Mouse (Mus musculus) thymus, adult 2 months (tissue): ENCODE results near the gene Cyp2u1.

Experiments
- CTCF ChIP-seq: fragments of 200-500 bp; IDR thresholded peaks from 2 replicates; pipeline ENCODE4 v1.5.1; 2012; ENCODE audit warnings: mild to moderate bottlenecking, control low read depth, low read length, moderate library complexity, borderline replicate concordance; ENCODE audit not compliant: control insufficient read depth, poor library complexity, insufficient read depth; ENCODE audit errors: extremely low read depth
- POLR2A ChIP-seq: fragments of 200-500 bp; IDR thresholded peaks from 2 replicates; pipeline ENCODE4 v1.6.1; 2012; ENCODE audit warnings: mild to moderate bottlenecking, low read length, control low read depth, moderate library complexity; ENCODE audit not compliant: control insufficient read depth, poor library complexity, insufficient read depth; ENCODE audit errors: extremely low read depth

DNA sequence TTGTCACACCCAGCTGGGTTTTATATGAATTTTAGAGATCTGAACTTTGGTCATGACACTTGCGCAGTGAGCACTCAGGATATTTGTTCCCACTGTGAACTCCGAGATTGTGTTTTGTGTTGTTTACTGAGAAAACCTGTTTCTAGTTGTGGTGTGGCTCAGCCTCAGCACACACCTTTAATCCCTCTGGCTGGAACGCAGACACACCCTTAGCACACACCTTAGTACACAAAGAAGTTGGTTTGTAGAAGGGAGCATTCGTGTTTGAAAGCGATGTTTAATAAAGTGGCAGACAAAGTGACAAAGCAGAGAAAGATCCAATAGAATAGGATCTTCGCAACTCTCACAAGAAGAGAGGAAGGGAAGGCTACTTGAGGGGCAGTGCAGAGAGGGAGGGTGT, 42.6 kb downstream of the Cyp2u1 start:
- TF ChIP-seq POLR2A (no peak), CTCF (no peak)
